Mouse (Mus musculus) lung, adult 2 months (tissue): ENCODE measurements around the gene Snrpb.

ENCODE experiments used
- CTCF ChIP-seq: fragments of 200-500 bp; IDR thresholded peaks from 2 replicates; pipeline ENCODE4 v1.5.1; 2011; ENCODE audit warnings: mild to moderate bottlenecking, low read length, control low read depth; ENCODE audit not compliant: insufficient read depth
- POLR2A ChIP-seq: fragments of 200-500 bp; IDR thresholded peaks from 2 replicates; pipeline ENCODE4 v1.6.1; 2011; ENCODE audit warnings: low read depth, mild to moderate bottlenecking, control low read depth, low read length, borderline replicate concordance; ENCODE audit errors: extremely low read depth

DNA sequence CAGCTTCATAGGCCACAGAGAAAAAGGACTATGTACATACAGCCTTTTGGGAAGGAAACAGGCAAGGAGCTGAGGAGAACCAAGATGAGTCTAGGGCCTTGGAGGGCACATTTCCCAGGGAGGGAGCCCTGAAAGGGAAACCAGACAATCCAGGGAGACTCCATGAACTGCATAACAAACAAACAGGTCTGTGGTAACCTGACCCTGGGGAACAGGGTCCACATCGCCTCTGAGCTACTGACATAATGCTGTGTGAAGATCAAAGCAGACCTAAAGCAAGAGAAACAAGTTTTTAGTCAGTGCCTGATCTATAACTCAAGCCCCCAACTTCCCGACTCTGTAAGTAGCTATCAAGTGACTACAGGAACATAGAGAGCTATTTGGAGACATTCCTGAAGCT, 7.5 kb downstream of the Snrpb start:
- no peak for TF ChIP-seq CTCF
- no peak for TF ChIP-seq POLR2A
